Mouse (Mus musculus): ENCODE measurements around the gene Arrb1. TPM values are rescaled to one million over a fixed set of nuclear protein-coding genes. Genes with fewer than 3 reads are reported as not detected.

Gene Arrb1
- polyA plus RNA-seq, 1 experiment from 2014 or later, result 14.8 TPM

GRCm38 (mm10) chr7:99523121-99523520, 12.1 kb upstream of the Arrb1 start:
- Histone ChIP-seq H3K4me3 (replicated peaks) (no peak overlapping the region), H3K4me1 (replicated peaks) (no peaks in the 10 kb centered on the region), H3K9me3 (no peaks in the 10 kb centered on the region), H3K27ac (no peak overlapping the region), H3K9ac (replicated peaks) (no peak overlapping the region), H3K27me3 (no peaks in the 10 kb centered on the region), H3K36me3 (no peaks in the 10 kb centered on the region), H3K4me2 (replicated peaks) (no peak overlapping the region)
- 82% methylated on average over 8 of the region's 8 CpGs for WGBS
- no peak for ATAC-seq

DNA sequence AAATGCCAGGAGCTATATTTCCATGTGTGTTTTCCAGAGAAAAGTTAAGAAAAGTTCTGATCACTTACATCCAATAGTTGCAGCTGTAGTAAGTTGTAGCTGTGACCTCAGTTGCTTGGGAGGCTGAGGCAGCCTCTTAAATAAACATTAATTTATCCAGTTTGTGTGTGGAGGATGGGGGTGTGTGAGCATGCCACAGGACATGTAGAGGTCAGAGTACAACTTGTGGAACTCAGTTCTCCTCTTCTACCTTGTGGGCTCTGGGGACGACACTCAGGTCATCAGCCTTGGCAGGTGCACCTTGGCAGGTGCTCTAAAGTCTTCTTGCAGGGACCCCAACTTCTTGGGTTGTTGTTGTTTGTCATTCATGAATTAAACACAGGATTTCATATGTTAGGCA, 11.4 kb upstream of the Arrb1 start:
- Histone ChIP-seq H3K4me3 (replicated peaks) (no peak overlapping the region), H3K4me2 (replicated peaks) (no peak overlapping the region), H3K9ac (replicated peaks) (no peak overlapping the region), H3K27me3 (peaks cover 2% of the 10 kb centered on the region; the same call in 1 of the 2 replicates), H3K36me3 (no peaks in the 10 kb centered on the region), H3K9me3 (no peaks in the 10 kb centered on the region), H3K4me1 (replicated peaks) (no peaks in the 10 kb centered on the region), H3K27ac (no peak overlapping the region)
- ATAC-seq, result no peak
- WGBS, result 95% methylated on average over 1 of the region's 1 CpGs

- Histone ChIP-seq H3K4me2 (replicated peaks) (no peak overlapping the region), H3K9me3 (no peaks in the 10 kb centered on the region), H3K9ac (replicated peaks) (no peak overlapping the region), H3K4me1 (replicated peaks) (no peaks in the 10 kb centered on the region), H3K4me3 (replicated peaks) (no peak overlapping the region), H3K27ac (no peak overlapping the region), H3K27me3 (peaks cover 2% of the 10 kb centered on the region), H3K36me3 (no peaks in the 10 kb centered on the region)
- ATAC-seq, result no peak
- 66% methylated on average over 2 of the region's 2 CpGs for WGBS
Observed at GRCm38 (mm10) chr7:99528547-99528946, 6.7 kb upstream of the Arrb1 start.

- ATAC-seq, result no peak
- Histone ChIP-seq H3K4me2 (replicated peaks) (no peak overlapping the region), H3K27me3 (peaks cover 2% of the 10 kb centered on the region), H3K4me1 (replicated peaks) (peaks cover 6% of the 10 kb centered on the region), H3K9ac (replicated peaks) (no peak overlapping the region), H3K27ac (no peak overlapping the region), H3K36me3 (no peaks in the 10 kb centered on the region), H3K9me3 (no peaks in the 10 kb centered on the region), H3K4me3 (replicated peaks) (no peak overlapping the region)
- 53% methylated on average over 5 of the region's 5 CpGs for WGBS
Observed at GRCm38 (mm10) chr7:99529410-99529809, 5.9 kb upstream of the Arrb1 start.

DNA sequence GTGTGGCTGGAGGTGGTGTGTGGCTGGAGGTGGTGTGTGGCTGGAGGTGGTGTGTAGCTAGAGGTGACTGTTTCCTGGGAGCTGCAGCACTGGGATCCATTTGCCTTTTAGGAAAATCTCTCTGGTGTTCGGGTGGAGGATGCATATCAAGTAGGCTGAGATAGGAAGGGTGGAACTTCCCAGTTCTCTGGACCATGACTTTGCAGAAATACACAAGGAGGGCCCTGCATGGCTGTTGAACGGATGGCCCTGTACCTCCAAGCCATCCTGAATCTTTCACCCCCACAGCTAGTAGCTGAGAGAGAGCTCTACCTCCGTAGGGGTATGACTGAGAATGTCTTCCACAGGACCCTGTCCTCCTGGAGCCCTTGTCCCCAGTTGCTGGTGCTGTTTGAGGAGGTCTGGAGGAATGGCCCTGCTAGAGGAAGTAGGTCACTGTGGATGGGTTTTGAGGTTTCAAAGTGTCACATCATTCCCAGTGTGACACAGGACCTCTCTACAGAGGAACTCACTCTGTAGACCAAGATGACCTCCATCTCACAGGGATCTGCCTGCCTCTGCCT, 3.8 kb upstream of the Arrb1 start:
- H3K4me2 ChIP-seq (replicated peaks), result no peak overlapping the region
- H3K36me3 ChIP-seq, result no peaks in the 10 kb centered on the region
- H3K4me3 ChIP-seq (replicated peaks), result no peak overlapping the region
- peaks cover 19% of the 10 kb centered on the region for H3K4me1 ChIP-seq (replicated peaks)
- peaks cover 2% of the 10 kb centered on the region for H3K27me3 ChIP-seq
- no peak overlapping the region for H3K9ac ChIP-seq (replicated peaks)
- H3K9me3 ChIP-seq, result no peaks in the 10 kb centered on the region
- ATAC-seq, result no peak
- WGBS, result 91% methylated on average over 3 of the region's 3 CpGs
- no peak overlapping the region for H3K27ac ChIP-seq

- Histone ChIP-seq H3K27me3 (peaks cover 2% of the 10 kb centered on the region), H3K4me3 (replicated peaks) (no peak overlapping the region), H3K9ac (replicated peaks) (no peak overlapping the region), H3K9me3 (no peaks in the 10 kb centered on the region), H3K27ac (no peak overlapping the region), H3K4me2 (replicated peaks) (no peak overlapping the region), H3K4me1 (replicated peaks) (peaks cover 29% of the 10 kb centered on the region), H3K36me3 (no peaks in the 10 kb centered on the region)
- WGBS, result 88% methylated on average over 4 of the region's 4 CpGs
- ATAC-seq, result no peak
Observed at GRCm38 (mm10) chr7:99532526-99532925, 2.7 kb upstream of the Arrb1 start.

- no peaks in the 10 kb centered on the region for H3K36me3 ChIP-seq
- no peaks in the 10 kb centered on the region for H3K9me3 ChIP-seq
- ATAC-seq, result no peak
- H3K27me3 ChIP-seq, result no peaks in the 10 kb centered on the region; the same call in 1 of the 2 replicates
- no peak overlapping the region for H3K4me2 ChIP-seq (replicated peaks)
- H3K27ac ChIP-seq, result no peak overlapping the region
- peaks cover 40% of the 10 kb centered on the region for H3K4me1 ChIP-seq (replicated peaks)
- H3K4me3 ChIP-seq (replicated peaks), result no peak overlapping the region
- H3K9ac ChIP-seq (replicated peaks), result no peak overlapping the region
- 92% methylated on average over 7 of the region's 7 CpGs for WGBS
Observed at GRCm38 (mm10) chr7:99533600-99533999, 1.7 kb upstream of the Arrb1 start.

DNA sequence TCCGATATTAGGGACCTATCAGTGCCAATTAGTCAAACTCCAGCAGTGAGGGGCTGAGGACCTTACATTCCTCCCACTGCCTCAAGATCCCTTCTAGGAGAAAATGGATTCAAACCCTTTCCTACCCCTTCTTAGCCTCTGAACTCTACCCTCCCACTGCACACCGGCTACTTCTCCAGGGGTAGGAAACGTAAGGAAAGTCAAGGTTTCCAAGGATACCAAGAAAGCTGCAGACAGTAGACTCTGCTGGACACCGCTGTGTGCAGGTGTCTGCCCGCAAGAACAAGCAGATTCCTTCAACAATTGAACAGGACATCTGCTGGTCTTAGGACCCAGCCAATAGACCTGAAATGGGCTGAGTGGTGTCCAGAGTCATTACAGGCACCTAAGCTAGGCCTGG, 765 bp upstream of the Arrb1 start:
- H3K9me3 ChIP-seq, result no peaks in the 10 kb centered on the region
- H3K27ac ChIP-seq, result peak overlapping the region; percentile 93
- H3K36me3 ChIP-seq, result no peaks in the 10 kb centered on the region
- peaks cover 49% of the 10 kb centered on the region for H3K4me1 ChIP-seq (replicated peaks)
- peak overlapping the region; percentile 92 for H3K9ac ChIP-seq (replicated peaks)
- no peak; the same call in 1 of the 2 replicates for ATAC-seq
- H3K4me2 ChIP-seq (replicated peaks), result peak overlapping the region; percentile 79
- H3K4me3 ChIP-seq (replicated peaks), result peak overlapping the region; percentile 73
- no peaks in the 10 kb centered on the region; the same call in 1 of the 2 replicates for H3K27me3 ChIP-seq
- WGBS, result 32% methylated on average over 5 of the region's 5 CpGs

GRCm38 (mm10) chr7:99535741-99536501, 655 bp downstream of the Arrb1 start:
- peak overlapping the region; percentile 93 for H3K27ac ChIP-seq
- H3K4me3 ChIP-seq (replicated peaks), result peak overlapping the region; percentile 73
- ATAC-seq, result peak; percentile 68
- peaks cover 63% of the 10 kb centered on the region for H3K4me1 ChIP-seq (replicated peaks)
- no peaks in the 10 kb centered on the region for H3K9me3 ChIP-seq
- H3K9ac ChIP-seq (replicated peaks), result peak overlapping the region; percentile 92
- H3K27me3 ChIP-seq, result no peaks in the 10 kb centered on the region; the same call in 1 of the 2 replicates
- WGBS, result 13% methylated on average over 37 of the region's 46 CpGs
- no peaks in the 10 kb centered on the region for H3K36me3 ChIP-seq
- peak overlapping the region; percentile 79 for H3K4me2 ChIP-seq (replicated peaks)

DNA sequence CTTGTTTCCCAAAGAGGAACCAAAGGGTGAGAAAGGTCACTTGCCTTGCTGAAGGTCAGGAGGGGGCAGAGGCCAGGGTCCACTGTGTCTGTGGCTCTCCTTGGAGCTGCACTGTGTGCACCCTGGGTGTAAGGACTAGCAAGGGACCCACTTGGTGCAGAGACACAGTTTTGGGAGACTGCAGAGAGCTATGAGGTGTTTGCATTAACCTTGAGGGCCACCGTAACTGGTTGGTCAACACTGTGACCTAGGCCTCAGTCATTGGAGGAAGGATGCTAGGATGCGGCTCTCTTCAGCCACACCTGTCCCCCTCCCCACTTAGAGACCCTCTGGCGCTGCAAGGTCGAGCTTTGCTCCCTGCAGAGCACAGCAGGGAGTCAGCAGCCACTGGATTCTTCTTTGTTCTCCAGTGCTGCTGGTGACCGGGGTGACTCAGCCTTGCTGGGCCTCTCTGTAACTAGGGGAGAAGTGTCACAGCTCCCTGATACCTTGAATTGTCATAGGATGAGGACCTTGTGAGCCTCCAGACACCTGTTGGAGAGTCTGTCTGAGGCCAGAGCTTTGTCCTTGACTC, 2.0 kb downstream of the Arrb1 start:
- peak overlapping the region; percentile 73 for H3K4me3 ChIP-seq (replicated peaks)
- H3K4me1 ChIP-seq (replicated peaks), result peaks cover 65% of the 10 kb centered on the region
- H3K9me3 ChIP-seq, result no peaks in the 10 kb centered on the region
- H3K27ac ChIP-seq, result no peak overlapping the region
- no peaks in the 10 kb centered on the region for H3K27me3 ChIP-seq
- WGBS, result 29% methylated on average over 5 of the region's 5 CpGs
- ATAC-seq, result no peak
- peak overlapping the region; percentile 92 for H3K9ac ChIP-seq (replicated peaks)
- H3K36me3 ChIP-seq, result no peaks in the 10 kb centered on the region
- peak overlapping the region; percentile 79 for H3K4me2 ChIP-seq (replicated peaks)

- H3K9me3 ChIP-seq, result no peaks in the 10 kb centered on the region
- H3K27ac ChIP-seq, result no peak overlapping the region
- H3K4me3 ChIP-seq (replicated peaks), result peak overlapping the region; percentile 73
- 70% methylated on average over 4 of the region's 4 CpGs for WGBS
- no peak for ATAC-seq
- no peaks in the 10 kb centered on the region for H3K36me3 ChIP-seq
- H3K4me1 ChIP-seq (replicated peaks), result peaks cover 65% of the 10 kb centered on the region
- H3K9ac ChIP-seq (replicated peaks), result 0 out of 2 replicates have a peak overlapping the region, but pooled peaks have one; percentile 92
- peak overlapping the region; percentile 79 for H3K4me2 ChIP-seq (replicated peaks)
- H3K27me3 ChIP-seq, result no peaks in the 10 kb centered on the region
Observed at GRCm38 (mm10) chr7:99538421-99538820, 3.2 kb downstream of the Arrb1 start.

- 25% methylated on average over 8 of the region's 8 CpGs for WGBS
- 0 out of 2 replicates have a peak overlapping the region, but pooled peaks have one; percentile 15 for H3K9ac ChIP-seq (replicated peaks)
- no peak overlapping the region for H3K27ac ChIP-seq
- no peak for ATAC-seq
- H3K4me3 ChIP-seq (replicated peaks), result no peak overlapping the region
- peaks cover 62% of the 10 kb centered on the region for H3K4me1 ChIP-seq (replicated peaks)
- peak overlapping the region; percentile 79 for H3K4me2 ChIP-seq (replicated peaks)
- no peaks in the 10 kb centered on the region for H3K27me3 ChIP-seq
- no peaks in the 10 kb centered on the region for H3K9me3 ChIP-seq
- H3K36me3 ChIP-seq, result no peaks in the 10 kb centered on the region
Observed at GRCm38 (mm10) chr7:99539201-99539891, 4.1 kb downstream of the Arrb1 start.

All from midbrain, embryonic 13.5 days (tissue).